Mouse (Mus musculus) heart, adult 10 weeks (tissue): ENCODE measurements around the gene B3glct. TPM values are rescaled to one million over a fixed set of nuclear protein-coding genes. Genes with fewer than 3 reads are reported as not detected.

Experiments
- polyA plus RNA-seq: library from polyadenylated mRNA; stranded (reverse); fragments of 350-450 nt; fragmentation: Illumina TruSeq; extraction: RNeasy Lipid Tissue Mini Kit (QIAGEN cat#74804); gene quantifications from one replicate; pipeline ENCODE4 v1.2.3, GENCODE M21; 2014; ENCODE audit warnings: low read depth, low replicate concordance

The B3glct gene
- polyA plus RNA-seq: 5.0 TPM

DNA sequence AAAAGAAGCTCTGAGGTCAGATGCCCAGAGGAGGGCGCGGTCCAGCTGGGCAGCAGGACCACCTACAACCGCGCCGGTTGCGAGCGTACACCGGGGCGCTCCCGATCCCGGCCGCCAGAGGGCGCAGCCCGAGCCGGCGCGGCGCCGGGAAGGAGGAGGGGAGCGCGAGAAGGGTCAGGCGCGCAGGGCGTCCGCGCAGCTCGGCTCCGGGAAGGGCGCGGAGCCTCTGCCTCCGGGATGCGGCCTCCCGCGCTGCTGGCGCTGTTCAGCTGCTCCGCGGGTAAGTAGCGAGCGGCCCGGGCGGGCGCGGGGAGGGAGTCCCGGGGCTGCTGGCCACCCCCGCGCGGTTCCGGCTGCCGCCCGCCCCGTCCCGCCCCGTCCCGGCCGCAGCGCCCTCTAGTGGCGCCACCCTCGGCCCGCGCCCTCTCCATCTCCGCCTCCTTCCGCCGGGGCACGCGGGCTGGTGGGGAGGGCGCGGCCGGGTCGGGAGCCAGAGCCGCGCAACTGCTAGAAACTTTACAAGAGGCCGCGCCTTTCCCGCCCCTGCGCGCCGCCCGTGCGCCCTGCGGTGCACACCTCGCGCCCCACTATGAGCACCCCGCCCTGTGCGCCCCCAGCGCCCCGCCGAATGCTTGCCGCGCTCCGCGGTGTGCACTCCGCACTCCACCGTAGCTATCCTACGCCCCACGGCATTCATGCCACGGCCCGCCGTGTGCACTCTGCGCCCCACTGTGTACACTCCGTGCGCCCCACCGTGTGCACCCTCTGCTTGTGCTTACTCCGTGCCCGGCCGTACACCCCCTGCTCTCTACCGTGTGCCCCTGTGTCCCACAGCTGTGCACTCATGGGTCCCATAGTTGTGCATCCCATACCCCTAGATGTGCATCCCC is at the start of gene B3glct:
B3glct (plus strand) TSS at position 131 of the 890 bp plus-strand sequence.

DNA sequence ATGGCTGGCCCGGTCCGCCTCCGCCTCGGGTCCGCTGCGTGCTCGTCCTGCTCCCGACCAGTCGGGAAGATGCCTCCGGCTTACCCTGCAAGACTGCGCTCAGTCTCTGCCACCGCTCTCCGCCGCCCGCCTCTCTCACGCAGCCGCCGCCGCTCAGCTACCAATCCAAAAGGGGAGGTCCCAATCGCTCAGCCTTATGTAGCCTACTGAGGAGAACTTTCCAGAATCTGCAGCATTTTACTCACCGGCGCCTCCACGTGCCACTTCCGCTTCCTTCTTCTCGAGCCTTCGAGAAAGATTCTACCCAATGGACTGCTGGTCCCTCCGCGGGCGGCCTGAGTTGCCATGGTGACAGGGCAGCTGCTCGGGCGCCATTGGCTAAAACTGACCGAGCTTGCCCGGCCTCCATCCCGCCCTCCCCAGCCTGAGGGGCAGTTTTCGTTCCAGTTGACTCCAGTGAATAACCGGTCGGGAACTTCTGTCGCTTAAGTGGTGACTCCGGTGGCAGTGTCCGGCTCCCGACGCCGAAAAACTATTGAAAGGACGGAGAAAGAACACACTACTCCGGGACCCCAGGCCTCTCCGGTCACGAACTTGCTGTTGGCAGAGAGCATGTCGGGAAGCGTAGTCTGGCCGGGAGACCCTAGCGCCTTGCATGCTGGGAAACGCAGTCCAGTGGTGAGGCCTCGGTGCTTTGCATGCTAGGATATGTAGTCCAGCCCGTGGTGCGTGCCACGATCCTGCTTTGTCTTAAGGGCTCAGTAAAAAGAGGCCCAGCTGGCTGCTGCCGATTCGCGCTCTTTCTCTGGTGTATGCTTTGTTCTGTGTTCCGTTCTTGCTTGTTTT is 41.7 kb upstream of the B3glct start, which contains the start of gene Hsph1:
Hsph1 (minus strand) TSS at position 302 of the 846 bp plus-strand sequence.

Other genes starting within 250 kb of the B3glct start
- not detected for gene Tex26, start 238.6 kb upstream of the B3glct start, polyA plus RNA-seq
- gene Wdr95, start 149.6 kb upstream of the B3glct start, polyA plus RNA-seq: 0.18 TPM
- 54.8 TPM for gene Hsph1, start 41.9 kb upstream of the B3glct start, polyA plus RNA-seq